Mouse (Mus musculus) heart, adult 2 months (tissue): ENCODE data around the gene A630095N17Rik.

Source experiments
- CTCF ChIP-seq: fragments of 200-600 bp; IDR thresholded peaks from 2 replicates; pipeline ENCODE4 v1.8.1; 2022; ENCODE audit warnings: antibody characterized with exemption, mild to moderate bottlenecking, moderate library complexity
- EP300 ChIP-seq: fragments of 200-500 bp; IDR thresholded peaks from 2 replicates; pipeline ENCODE4 v1.6.1; 2011; ENCODE audit warnings: low read depth, low read length, control low read depth; ENCODE audit not compliant: insufficient read depth

- no peak for TF ChIP-seq CTCF
- TF ChIP-seq EP300: no peak
These were observed 12.9 kb upstream of the A630095N17Rik start for GRCm38 (mm10) chr1:75244836-75245235.
